8 mouse cellular contexts compared by ENCODE assay signal in the genomic region with DNA sequence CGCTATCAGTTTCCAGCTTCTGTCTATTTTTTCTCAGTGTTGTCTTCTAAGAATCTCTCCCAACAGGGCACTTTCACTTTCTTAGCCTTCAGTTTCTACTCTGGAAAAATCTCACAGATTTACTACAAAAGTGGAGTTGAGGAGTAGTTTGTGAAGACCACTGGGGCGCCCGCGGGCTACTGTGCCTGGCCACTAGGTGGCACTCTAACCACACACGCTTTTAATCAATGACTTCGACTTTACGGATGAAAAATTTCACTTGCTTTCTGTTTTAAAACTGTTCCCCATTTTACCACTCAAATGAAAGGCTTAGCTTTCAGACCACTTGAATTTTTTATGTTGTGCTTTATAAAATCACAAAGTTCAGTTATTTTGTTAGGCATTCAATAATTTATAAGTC.
A peak's percentile ranks its signal among the peaks of the same experiment; 100 is the strongest.
DNase-seq lines count a peak whose midpoint lies in the region; ATAC-seq and TF ChIP-seq lines count a peak whose summit lies in the region.

No protein-coding gene starts in this region.

- H3K27ac ChIP-seq in gastrocnemius, adult 2 months = no peak overlapping the region
- H3K27ac ChIP-seq in liver, embryonic 11.5 days (ENCODE audit: low read depth, low read length) = no peak overlapping the region
- H3K27ac ChIP-seq in neural tube, embryonic 12.5 days = no peak overlapping the region

- peak overlapping the region; percentile 54 for H3K4me3 ChIP-seq in gastrocnemius, adult 2 months
- H3K4me3 ChIP-seq in liver, embryonic 11.5 days (ENCODE audit: low read depth, low read length) = no peak overlapping the region
- no peak overlapping the region for H3K4me3 ChIP-seq in neural tube, embryonic 12.5 days

- WGBS in liver, embryonic 11.5 days = 8% methylated on average over 7 of the region's 7 CpGs
- WGBS in neural tube, embryonic 12.5 days = 12% methylated on average over 7 of the region's 7 CpGs

- no peaks in the 10 kb centered on the region for H3K36me3 ChIP-seq in liver, embryonic 11.5 days (ENCODE audit: control insufficient read depth, insufficient read depth, low read length)
- no peaks in the 10 kb centered on the region for H3K36me3 ChIP-seq in neural tube, embryonic 12.5 days

- no peak overlapping the region for H3K9ac ChIP-seq in liver, embryonic 11.5 days (ENCODE audit: low read depth, low read length)
- H3K9ac ChIP-seq in neural tube, embryonic 12.5 days = no peak overlapping the region

- H3K4me2 ChIP-seq in liver, embryonic 11.5 days = no peak overlapping the region
- H3K4me2 ChIP-seq in neural tube, embryonic 12.5 days (replicated peaks) = no peak overlapping the region

- H3K9me3 ChIP-seq in liver, embryonic 11.5 days (ENCODE audit: control insufficient read depth, low read length) = no peaks in the 10 kb centered on the region
- no peaks in the 10 kb centered on the region for H3K9me3 ChIP-seq in neural tube, embryonic 12.5 days

- intact Hi-C loops in gastrocnemius, adult 2 months (cut with DNase I) = no loop called here

- DNase-seq in ovary, postnatal 10 days (ENCODE audit: low spot score) = peak; percentile 39
- DNase-seq in ovary, adult 18-20 months (ENCODE audit: low spot score) = no peak
- DNase-seq in cerebellum, postnatal 10 days = peak; percentile 87 to 91
- peak; percentile 66 for DNase-seq in gastrocnemius, adult 2 months
- DNase-seq in kidney, postnatal 10 days = peak; percentile 79
- peak; percentile 38 for DNase-seq in liver, embryonic 11.5 days (ENCODE audit: low spot score)
- peak; percentile 36 for DNase-seq in testis, postnatal 14 days (ENCODE audit: low spot score)

- H3K4me1 ChIP-seq in liver, embryonic 11.5 days (replicated peaks; ENCODE audit: control insufficient read depth, insufficient read depth, low read length) = no peaks in the 10 kb centered on the region
- H3K4me1 ChIP-seq in neural tube, embryonic 12.5 days = no peaks in the 10 kb centered on the region

- ATAC-seq in liver, embryonic 11.5 days (replicated peaks; ENCODE audit: low FRiP score) = no peak
- peak; percentile 64 for ATAC-seq in neural tube, embryonic 12.5 days (ENCODE audit: low FRiP score, low read depth)

- TF ChIP-seq CTCF in gastrocnemius, adult 2 months (IDR thresholded peaks at IDR 0.05) = peak; percentile 97

- no peaks in the 10 kb centered on the region for H3K27me3 ChIP-seq in liver, embryonic 11.5 days (replicated peaks; ENCODE audit: control insufficient read depth, insufficient read depth, low read length)
- no peaks in the 10 kb centered on the region for H3K27me3 ChIP-seq in neural tube, embryonic 12.5 days (replicated peaks)
